Mouse (Mus musculus) CH12.LX (cell line): Measurements from ENCODE around the gene Galnt16.

Source experiments
- CTCF ChIP-seq, 2 experiments: IDR thresholded peaks in 1 of 2; conservative IDR thresholded peaks in 1 of 2; 2 replicates each; pipeline ENCODE4 v1.5.1; 2011 to 2012; ENCODE audit warnings: low read depth in 2 of 2, low read length in 2 of 2, improper control_type of control experiment in 1 of 2, inconsistent platforms in 1 of 2, mild to moderate bottlenecking in 1 of 2, moderate library complexity in 1 of 2
- ELF1 ChIP-seq: IDR thresholded peaks from 2 replicates; pipeline ENCODE4 v1.6.1; 2014; ENCODE audit warnings: low read depth, mild to moderate bottlenecking, inconsistent platforms, low read length, improper control_type of control experiment
- EP300 ChIP-seq: IDR thresholded peaks from 2 replicates; pipeline ENCODE4 v1.6.1; 2011; ENCODE audit warnings: low read length, improper control_type of control experiment
- MEF2A ChIP-seq: IDR thresholded peaks from 2 replicates; pipeline ENCODE4 v1.6.1; 2014; ENCODE audit warnings: low read depth, mild to moderate bottlenecking, inconsistent platforms, low read length, improper control_type of control experiment, borderline replicate concordance
- ZNF384 ChIP-seq: IDR thresholded peaks from 2 replicates; pipeline ENCODE4 v1.6.1; 2012; ENCODE audit warnings: low read depth, low read length, improper control_type of control experiment, inconsistent platforms

DNA sequence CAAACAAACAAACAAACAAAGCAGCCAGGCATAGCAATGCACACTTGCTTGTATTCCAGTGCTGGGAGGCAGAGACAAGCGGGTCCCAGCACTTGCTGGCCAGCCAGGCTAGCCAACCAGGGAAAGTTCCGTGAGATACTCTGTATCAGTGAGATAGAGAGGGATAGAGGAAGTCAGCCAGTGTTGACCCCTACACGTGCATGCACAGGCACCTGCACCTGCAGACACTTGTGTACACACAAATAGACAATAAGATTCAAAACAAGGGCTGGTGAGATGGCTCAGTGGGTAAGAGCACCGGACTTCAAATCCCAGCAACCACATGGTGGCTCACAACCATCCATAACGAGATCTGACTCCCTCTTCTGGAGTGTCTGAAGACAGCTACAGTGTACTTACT, 102.4 kb downstream of the Galnt16 start:
- TF ChIP-seq ELF1 (no peak), CTCF (conservative IDR thresholded peaks at IDR 0.05 in 1 of 2, IDR thresholded peaks at IDR 0.05 in 1 of 2; ENCODE audit: low read depth in 2 of 2, low read length in 2 of 2) (no peak), MEF2A (no peak), EP300 (no peak), ZNF384 (no peak)
